Mouse (Mus musculus) lung, embryonic 14.5 days (tissue): ENCODE data around the gene Med9. TPM values are rescaled to one million over a fixed set of nuclear protein-coding genes. Genes with fewer than 3 reads are reported as not detected.

Experiments used
- ATAC-seq: fragments of 200-750 bp; cut with Nextera tagmentation; 2 replicates; pipeline ENCODE4 v1.8.0; 2017; ENCODE audit warnings: mild to moderate bottlenecking, moderate TSS enrichment, moderate library complexity; ENCODE audit not compliant: insufficient read depth
- DNase-seq: peaks from one replicate; pipeline ENCODE4 v3.0.0-alpha.2; 2015
- H3K27ac ChIP-seq: fragments of 300-500 bp; sonication (generic); 2 replicates; pipeline ENCODE4 v1.5.1; 2014; ENCODE audit warnings: low read depth, mild to moderate bottlenecking, moderate library complexity
- H3K27me3 ChIP-seq: fragments of 300-500 bp; sonication (generic); 2 replicates; pipeline ENCODE4 v1.6.1; 2014; ENCODE audit warnings: low read length, control low read depth; ENCODE audit not compliant: insufficient read depth
- H3K36me3 ChIP-seq: fragments of 300-500 bp; sonication (generic); 2 replicates; pipeline ENCODE4 v1.6.1; 2014; ENCODE audit warnings: control low read depth; ENCODE audit not compliant: insufficient read depth
- H3K4me1 ChIP-seq: fragments of 300-500 bp; sonication (generic); 2 replicates; pipeline ENCODE4 v1.6.1; 2014; ENCODE audit warnings: antibody characterized with exemption, control low read depth; ENCODE audit not compliant: insufficient read depth
- H3K4me2 ChIP-seq: fragments of 300-500 bp; sonication (generic); 2 replicates; pipeline ENCODE4 v1.6.1; 2014; ENCODE audit warnings: mild to moderate bottlenecking
- H3K4me3 ChIP-seq: fragments of 300-500 bp; sonication (generic); 2 replicates; pipeline ENCODE4 v1.5.1; 2014; ENCODE audit warnings: low read depth, low read length
- H3K9ac ChIP-seq: fragments of 300-500 bp; sonication (generic); 2 replicates; pipeline ENCODE4 v1.6.1; 2014
- H3K9me3 ChIP-seq: fragments of 300-500 bp; sonication (generic); 2 replicates; pipeline ENCODE4 v1.6.1; 2016; ENCODE audit warnings: low read depth, low read length, control low read depth
- CTCF ChIP-seq: IDR thresholded peaks from 2 replicates; pipeline ENCODE4 v1.5.1; 2016; ENCODE audit warnings: antibody characterized with exemption, low read depth
- WGBS: fragments of 180-500 bp; shearing (Covaris S2); extraction: QIAGEN DNeasy Blood & Tissue Kit; methylation state at CpG from one replicate; pipeline ENCODE4 v1.1.7; 2014; 5-methylcytosine and 5-hydroxymethylcytosine counted together
- polyA plus RNA-seq: library from polyadenylated mRNA; unstranded; fragments of >200 nt; fragmentation: Nextera tagmentation; extraction: Ambion mirVana; gene quantifications from 2 replicates; pipeline ENCODE4 v1.2.1, GENCODE M21; 2014

The Med9 gene
- polyA plus RNA-seq, 1 experiment from 2014 or later: 48.9 TPM

DNA sequence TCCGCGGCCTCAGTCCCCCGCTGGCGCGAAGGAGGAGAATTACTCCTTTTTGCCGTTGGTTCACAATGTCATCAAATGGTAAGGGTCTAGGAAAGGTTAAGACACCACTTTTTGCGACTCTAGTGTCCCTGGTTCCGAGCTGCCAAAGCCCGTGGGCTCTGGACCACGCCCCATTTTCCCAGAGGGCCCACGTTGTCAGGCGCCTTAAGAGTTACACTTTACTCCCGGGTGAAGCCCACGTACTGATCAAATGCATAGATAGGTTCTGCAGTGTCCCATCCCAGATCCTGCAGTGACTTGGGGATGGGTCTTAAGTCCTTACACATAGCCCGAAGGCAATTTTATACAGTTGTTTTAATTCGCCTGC lies 378 bp downstream of the Med9 start:
- ATAC-seq: peak; percentile 62
- Histone ChIP-seq H3K27ac (peak overlapping the region; percentile 84), H3K9ac (peak overlapping the region; percentile 96), H3K4me1 (no peaks in the 10 kb centered on the region), H3K4me2 (peak overlapping the region; percentile 88), H3K4me3 (peak overlapping the region; percentile 100), H3K9me3 (no peaks in the 10 kb centered on the region), H3K36me3 (peaks cover 5% of the 10 kb centered on the region; the same call in 1 of the 2 replicates), H3K27me3 (no peaks in the 10 kb centered on the region)
- 2% methylated on average over 16 of the region's 16 CpGs for WGBS
- DNase-seq: peak; percentile 52
- no peak for TF ChIP-seq CTCF

DNA sequence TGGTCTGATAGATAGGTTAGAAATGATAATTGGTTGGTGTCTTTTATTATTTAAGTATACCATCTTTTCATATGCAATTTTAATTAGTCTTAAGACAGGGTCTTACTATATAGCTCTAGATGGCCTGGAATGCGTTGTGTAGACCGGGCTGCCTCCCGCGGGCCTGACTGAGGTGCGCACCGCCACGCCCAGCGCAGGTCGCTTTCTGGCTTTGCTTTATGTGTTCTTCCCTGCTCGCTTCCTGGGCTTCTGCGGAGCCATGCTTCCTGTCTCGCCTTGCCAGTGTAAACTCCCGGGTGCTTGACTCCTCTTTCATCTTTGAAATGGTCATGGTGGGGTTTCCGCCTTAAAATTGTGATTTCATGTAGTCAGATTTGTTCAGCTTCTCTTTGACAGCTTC lies 4.9 kb downstream of the Med9 start:
- no peaks in the 10 kb centered on the region for H3K27me3 ChIP-seq
- peaks cover 9% of the 10 kb centered on the region; the same call in 1 of the 2 replicates for H3K36me3 ChIP-seq
- TF ChIP-seq CTCF: no peak
- no peaks in the 10 kb centered on the region for H3K4me1 ChIP-seq
- 0 out of 2 replicates have a peak overlapping the region, but pooled peaks have one; percentile 7 for H3K4me2 ChIP-seq
- H3K27ac ChIP-seq: no peak overlapping the region
- ATAC-seq (no peak), DNase-seq (no peak)
- no peak overlapping the region for H3K4me3 ChIP-seq
- WGBS: 68% methylated on average over 14 of the region's 14 CpGs
- no peak overlapping the region for H3K9ac ChIP-seq
- no peaks in the 10 kb centered on the region for H3K9me3 ChIP-seq

DNA sequence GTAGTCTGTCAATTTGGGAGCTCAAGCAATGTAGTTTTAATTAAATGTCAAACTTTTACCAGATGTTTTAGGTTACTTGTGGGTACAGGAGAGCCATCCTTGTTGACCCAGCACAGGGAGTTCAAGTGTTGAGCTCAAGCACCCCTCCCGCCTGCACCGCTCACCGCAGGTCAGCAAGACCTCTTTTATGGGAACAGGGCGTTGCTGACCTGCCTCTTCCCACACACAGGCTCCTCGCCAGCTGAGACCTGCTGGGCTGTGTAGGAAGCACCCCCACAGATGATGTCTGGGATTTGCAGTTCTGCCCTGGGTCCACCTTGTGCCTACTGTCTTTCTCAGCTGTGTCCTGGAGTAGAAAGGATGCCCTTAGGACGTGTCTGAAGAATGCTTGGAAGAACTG lies 8.7 kb downstream of the Med9 start:
- WGBS: 72% methylated on average over 6 of the region's 6 CpGs

DNA sequence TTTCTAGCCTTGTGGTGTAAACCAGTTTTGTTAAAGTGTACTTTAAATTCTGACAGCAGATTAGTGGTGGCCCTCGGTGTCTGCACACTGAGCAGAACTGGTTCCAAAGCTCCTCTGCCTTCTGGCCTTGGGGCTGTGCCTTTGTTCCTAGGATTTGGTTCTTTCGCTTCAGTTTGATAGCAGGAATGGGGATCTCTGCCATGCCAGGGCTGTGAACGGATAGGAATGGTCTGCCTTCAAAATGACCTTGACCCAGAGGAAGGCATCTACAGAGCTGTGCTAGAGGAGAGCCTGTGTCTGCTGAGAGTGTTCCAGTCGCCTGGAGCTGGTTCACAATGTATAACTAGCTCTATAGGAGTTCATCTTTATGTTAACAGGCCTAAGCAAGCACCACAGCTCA lies 11.4 kb downstream of the Med9 start:
- no peak for DNase-seq
- 0 out of 2 replicates have a peak, but pooled peaks cover 5% of the 10 kb centered on the region for H3K4me1 ChIP-seq
- WGBS: 73% methylated on average over 4 of the region's 4 CpGs
- TF ChIP-seq CTCF: no peak
- no peak overlapping the region for H3K4me2 ChIP-seq
- H3K36me3 ChIP-seq: peaks cover 24% of the 10 kb centered on the region
- no peak overlapping the region for H3K4me3 ChIP-seq
- no peak overlapping the region for H3K9ac ChIP-seq
- H3K27me3 ChIP-seq: peaks cover 15% of the 10 kb centered on the region
- no peaks in the 10 kb centered on the region for H3K9me3 ChIP-seq
- H3K27ac ChIP-seq: no peak overlapping the region
- no peak for ATAC-seq

More for the DNA sequence above, 8.7 kb downstream of the Med9 start:
- no peak for ATAC-seq
- H3K27me3 ChIP-seq: no peaks in the 10 kb centered on the region
- H3K9me3 ChIP-seq: no peaks in the 10 kb centered on the region
- H3K9ac ChIP-seq: no peak overlapping the region
- no peak for DNase-seq
- H3K4me1 ChIP-seq: no peaks in the 10 kb centered on the region
- TF ChIP-seq CTCF: no peak
- peaks cover 19% of the 10 kb centered on the region for H3K36me3 ChIP-seq
- no peak overlapping the region for H3K4me2 ChIP-seq
- H3K27ac ChIP-seq: no peak overlapping the region
- no peak overlapping the region for H3K4me3 ChIP-seq

DNA sequence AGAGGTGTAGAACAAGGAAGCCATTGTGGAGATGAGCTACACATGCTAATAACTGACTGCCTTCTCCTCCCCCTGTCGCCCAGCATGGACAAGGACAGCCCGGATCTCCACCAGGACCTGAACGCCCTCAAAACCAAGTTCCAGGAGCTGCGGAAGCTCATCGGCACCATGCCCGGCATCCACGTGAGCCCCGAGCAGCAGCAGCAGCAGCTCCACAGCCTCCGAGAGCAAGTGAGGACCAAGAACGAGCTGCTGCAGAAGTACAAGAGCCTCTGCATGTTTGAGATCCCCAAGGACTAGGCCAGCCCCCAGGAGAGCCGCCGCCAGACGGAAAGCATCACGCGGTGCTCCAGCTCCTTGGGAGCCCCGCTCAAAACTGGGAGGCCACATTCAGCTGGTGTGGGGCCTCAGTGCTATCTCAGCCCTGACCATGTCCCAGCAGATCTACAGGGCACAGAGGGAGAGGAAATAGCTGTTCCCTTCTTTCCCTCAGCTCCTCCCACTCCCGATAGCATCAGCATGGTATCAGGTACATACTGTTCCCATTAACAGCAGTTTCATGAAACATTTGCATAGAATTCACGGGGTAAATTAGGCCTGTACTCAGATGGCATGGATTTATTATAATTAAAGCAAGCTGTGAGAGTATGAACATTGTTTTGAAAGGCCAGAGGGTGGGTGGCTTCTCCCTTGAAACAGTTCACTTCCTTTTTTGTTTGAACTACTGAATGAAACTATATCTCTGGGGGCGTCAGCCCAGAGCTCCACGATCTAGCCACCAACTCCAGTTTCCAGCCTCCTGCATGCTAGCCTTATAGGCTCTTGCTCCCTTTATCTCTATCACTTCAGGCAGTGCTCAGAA lies 12.7 kb downstream of the Med9 start:
- DNase-seq: no peak
- WGBS: 82% methylated on average over 20 of the region's 20 CpGs
- TF ChIP-seq CTCF: no peak
- no peak overlapping the region for H3K9ac ChIP-seq
- H3K9me3 ChIP-seq: no peaks in the 10 kb centered on the region
- peaks cover 20% of the 10 kb centered on the region for H3K36me3 ChIP-seq
- no peak overlapping the region for H3K4me3 ChIP-seq
- 0 out of 2 replicates have a peak, but pooled peaks cover 5% of the 10 kb centered on the region for H3K4me1 ChIP-seq
- H3K27me3 ChIP-seq: peaks cover 17% of the 10 kb centered on the region
- no peak for ATAC-seq
- H3K4me2 ChIP-seq: no peak overlapping the region
- no peak overlapping the region for H3K27ac ChIP-seq

DNA sequence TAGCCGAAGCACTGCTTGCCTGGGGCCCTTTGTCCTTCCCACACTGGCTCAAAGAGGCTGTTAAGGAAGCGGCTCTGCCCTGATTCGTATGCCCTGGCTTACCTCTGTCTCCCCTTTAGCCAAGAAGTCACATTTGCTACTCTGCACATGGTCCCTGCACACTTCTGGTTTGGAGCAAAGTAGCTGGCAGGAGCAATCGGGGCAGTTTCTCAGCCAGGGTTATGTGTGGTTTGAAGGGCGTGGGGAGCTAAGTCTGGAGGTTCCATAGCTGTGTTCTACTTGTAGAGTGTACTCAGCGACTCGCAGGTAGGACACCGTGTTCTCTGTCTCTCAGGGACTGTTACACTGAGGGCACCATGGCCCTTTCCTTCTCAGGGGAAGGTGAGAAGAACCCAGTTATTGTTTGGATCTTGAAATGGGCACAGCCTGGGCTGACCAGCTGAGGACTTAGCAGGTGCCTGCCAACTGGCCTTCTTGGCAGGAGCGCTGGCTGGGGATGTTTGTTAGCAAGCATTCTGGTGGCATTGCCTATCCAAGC lies 13.4 kb downstream of the Med9 start:
- no peak overlapping the region for H3K4me2 ChIP-seq
- WGBS: 86% methylated on average over 9 of the region's 9 CpGs

DNA sequence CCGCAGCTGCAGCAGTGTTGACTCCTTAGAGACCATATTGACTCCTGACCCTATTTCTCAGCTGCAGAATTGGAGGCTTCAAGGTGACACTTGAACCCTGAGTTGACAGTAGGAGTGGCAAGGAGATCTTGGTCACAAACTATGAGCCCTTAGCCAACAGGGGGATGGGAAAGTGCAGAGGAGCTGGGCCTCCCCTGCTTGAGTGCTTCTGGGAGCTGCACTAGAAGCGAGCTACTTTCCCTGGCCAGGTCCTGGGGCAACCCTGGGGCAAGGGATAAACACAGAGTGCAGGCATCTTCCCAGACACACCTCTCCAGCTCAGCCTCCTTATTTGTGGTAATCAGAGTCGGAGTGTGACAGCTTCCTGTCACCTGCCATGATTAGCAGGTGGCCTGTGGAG lies 14.6 kb downstream of the Med9 start:
- no peak overlapping the region for H3K4me2 ChIP-seq
- ATAC-seq (no peak), DNase-seq (no peak)
- H3K4me3 ChIP-seq: no peak overlapping the region
- H3K36me3 ChIP-seq: peaks cover 20% of the 10 kb centered on the region
- no peak overlapping the region for H3K9ac ChIP-seq
- TF ChIP-seq CTCF: no peak
- no peak overlapping the region for H3K27ac ChIP-seq
- H3K27me3 ChIP-seq: peaks cover 17% of the 10 kb centered on the region
- no peaks in the 10 kb centered on the region for H3K9me3 ChIP-seq
- peaks cover 13% of the 10 kb centered on the region; the same call in 1 of the 2 replicates for H3K4me1 ChIP-seq
- 61% methylated on average over 3 of the region's 3 CpGs for WGBS

More for the DNA sequence above, 13.4 kb downstream of the Med9 start:
- no peak overlapping the region for H3K9ac ChIP-seq
- H3K27me3 ChIP-seq: peaks cover 17% of the 10 kb centered on the region
- ATAC-seq: no peak
- H3K36me3 ChIP-seq: peaks cover 20% of the 10 kb centered on the region
- no peak for DNase-seq
- H3K4me3 ChIP-seq: no peak overlapping the region
- H3K4me1 ChIP-seq: peaks cover 10% of the 10 kb centered on the region; the same call in 1 of the 2 replicates
- H3K27ac ChIP-seq: no peak overlapping the region; the same call in 1 of the 2 replicates
- no peaks in the 10 kb centered on the region for H3K9me3 ChIP-seq
- no peak for TF ChIP-seq CTCF
